Mouse (Mus musculus): ENCODE measurements around the gene Dnaic1.

Gene Dnaic1

GRCm38 (mm10) chr4:41569411-41569885, at the start of gene Dnaic1, which contains the start of gene Fam219a:
TSS of gene Dnaic1 (plus strand) at chr4:41569775.
TSS of gene Fam219a (minus strand) at chr4:41569538.
- DNase-seq (ENCODE audit: low spot score): peak; percentile 95

GRCm38 (mm10) chr4:41520641-41521040, 48.9 kb upstream of the Dnaic1 start:
- no peak for DNase-seq (ENCODE audit: low spot score)

GRCm38 (mm10) chr4:41522136-41522535, 47.4 kb upstream of the Dnaic1 start:
- DNase-seq (ENCODE audit: low spot score): no peak

- peak; percentile 45 for DNase-seq (ENCODE audit: low spot score)
Observed at GRCm38 (mm10) chr4:41522788-41523187, 46.8 kb upstream of the Dnaic1 start.

- no peak for DNase-seq (ENCODE audit: low spot score)
Observed at GRCm38 (mm10) chr4:41523839-41524238, 45.7 kb upstream of the Dnaic1 start.

GRCm38 (mm10) chr4:41524829-41525228, 44.7 kb upstream of the Dnaic1 start:
- no peak for DNase-seq (ENCODE audit: low spot score)

GRCm38 (mm10) chr4:41526553-41526952, 43.0 kb upstream of the Dnaic1 start:
- DNase-seq (ENCODE audit: low spot score): no peak

- no peak for DNase-seq (ENCODE audit: low spot score)
Observed at GRCm38 (mm10) chr4:41527076-41527475, 42.5 kb upstream of the Dnaic1 start.

GRCm38 (mm10) chr4:41527996-41528395, 41.6 kb upstream of the Dnaic1 start:
- no peak for DNase-seq (ENCODE audit: low spot score)

- DNase-seq (ENCODE audit: low spot score): peak; percentile 27
Observed at GRCm38 (mm10) chr4:41532420-41532819, 37.2 kb upstream of the Dnaic1 start.

- DNase-seq (ENCODE audit: low spot score): no peak
Observed at GRCm38 (mm10) chr4:41534866-41535265, 34.7 kb upstream of the Dnaic1 start.

GRCm38 (mm10) chr4:41542136-41542535, 27.4 kb upstream of the Dnaic1 start:
- no peak for DNase-seq (ENCODE audit: low spot score)

GRCm38 (mm10) chr4:41545985-41546384, 23.6 kb upstream of the Dnaic1 start:
- peak; percentile 40 for DNase-seq (ENCODE audit: low spot score)

- no peak for DNase-seq (ENCODE audit: low spot score)
Observed at GRCm38 (mm10) chr4:41547086-41547485, 22.5 kb upstream of the Dnaic1 start.

- peak; percentile 66 for DNase-seq (ENCODE audit: low spot score)
Observed at GRCm38 (mm10) chr4:41552529-41552928, 17.0 kb upstream of the Dnaic1 start.

- no peak for DNase-seq (ENCODE audit: low spot score)
Observed at GRCm38 (mm10) chr4:41553116-41553515, 16.5 kb upstream of the Dnaic1 start.

GRCm38 (mm10) chr4:41554994-41555663, 14.4 kb upstream of the Dnaic1 start:
- DNase-seq (ENCODE audit: low spot score): no peak

- DNase-seq (ENCODE audit: low spot score): no peak
Observed at GRCm38 (mm10) chr4:41556311-41556953, 13.1 kb upstream of the Dnaic1 start.

- DNase-seq (ENCODE audit: low spot score): no peak
Observed at GRCm38 (mm10) chr4:41557092-41557491, 12.5 kb upstream of the Dnaic1 start.

GRCm38 (mm10) chr4:41563297-41563696, 6.3 kb upstream of the Dnaic1 start:
- DNase-seq (ENCODE audit: low spot score): no peak

- no peak for DNase-seq (ENCODE audit: low spot score)
Observed at GRCm38 (mm10) chr4:41566123-41566522, 3.5 kb upstream of the Dnaic1 start.

- no peak for DNase-seq (ENCODE audit: low spot score)
Observed at GRCm38 (mm10) chr4:41568239-41568638, 1.3 kb upstream of the Dnaic1 start.

- peak; percentile 8 for DNase-seq (ENCODE audit: low spot score)
Observed at GRCm38 (mm10) chr4:41568682-41569410, 729 bp upstream of the Dnaic1 start.

Data from ovary, postnatal 14 days (tissue).